Mouse (Mus musculus): Measurements from ENCODE around the gene Tmem267.

DNA sequence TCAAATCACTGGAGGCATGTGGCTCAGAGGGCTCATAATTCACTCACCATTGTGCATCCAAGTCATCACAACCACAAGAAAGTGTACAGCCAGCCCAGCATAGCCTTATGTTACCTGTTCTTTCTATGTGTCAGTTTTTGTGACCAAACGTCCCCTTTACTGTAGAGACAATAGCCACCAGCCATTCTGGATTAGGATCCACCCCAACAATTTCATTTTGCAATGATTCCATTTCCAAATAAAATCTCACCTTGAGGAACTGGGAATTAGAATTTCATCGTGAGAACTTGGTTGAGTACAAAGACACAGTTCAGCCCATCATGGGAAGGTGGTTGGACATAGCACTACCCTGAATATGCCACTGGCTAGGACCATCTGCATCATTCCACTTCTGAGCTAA is 168.4 kb downstream of the Tmem267 start:
- TF ChIP-seq CTCF (IDR thresholded peaks at IDR 0.05; ENCODE audit: low read depth, low read length): no peak
- TF ChIP-seq POLR2A (IDR thresholded peaks at IDR 0.05; ENCODE audit: borderline replicate concordance, low read depth, low read length): no peak
